Mouse (Mus musculus): ENCODE measurements around the gene Msh5. TPM values are rescaled to one million over a fixed set of nuclear protein-coding genes. Genes with fewer than 3 reads are reported as not detected.
"Not testable (repeated sequence)": the region's sequence is repeated elsewhere in the genome, so short reads cannot be mapped to it uniquely, and the experiment has no call there.

Msh5 gene
- polyA plus RNA-seq, 1 experiment from 2014 or later, result 3.2 TPM

- peaks cover 62% of the 10 kb centered on the region for H3K36me3 ChIP-seq
- no peak overlapping the region for H3K4me2 ChIP-seq (replicated peaks)
- ATAC-seq (replicated peaks), result no peak
- no peak overlapping the region for H3K9ac ChIP-seq (replicated peaks)
- H3K4me3 ChIP-seq, result no peak overlapping the region
- peaks cover 6% of the 10 kb centered on the region; the same call in 1 of the 2 replicates for H3K4me1 ChIP-seq
- WGBS, result 91% methylated on average over 16 of the region's 16 CpGs
- no peak overlapping the region for H3K27ac ChIP-seq (replicated peaks)
- no peaks in the 10 kb centered on the region for H3K9me3 ChIP-seq
- no peaks in the 10 kb centered on the region for H3K27me3 ChIP-seq
Measured at GRCm38 (mm10) chr17:35015296-35015695, 31.2 kb downstream of the Msh5 start.

DNA sequence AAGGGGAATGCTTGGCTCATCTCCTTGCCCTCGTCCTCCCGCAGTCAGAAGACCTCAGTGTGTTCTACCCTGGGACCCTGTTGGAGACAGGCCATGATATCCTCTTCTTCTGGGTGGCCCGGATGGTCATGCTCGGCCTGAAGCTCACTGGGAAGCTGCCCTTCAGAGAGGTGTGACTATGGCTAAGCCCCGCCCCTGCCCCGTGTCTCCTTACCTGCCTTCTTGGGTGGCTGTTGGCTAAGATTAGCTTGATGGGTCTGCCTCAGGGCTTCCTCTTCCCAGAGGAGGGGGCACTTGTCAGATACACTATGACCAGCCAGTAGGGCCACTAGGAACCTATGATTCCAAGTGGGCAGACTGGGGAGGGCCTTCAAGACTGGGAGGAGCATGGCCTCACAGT lies 33.3 kb downstream of the Msh5 start:
- ATAC-seq (replicated peaks), result no peak

GRCm38 (mm10) chr17:35012430-35012829 lies 34.1 kb downstream of the Msh5 start:
- peaks cover 87% of the 10 kb centered on the region for H3K36me3 ChIP-seq
- no peaks in the 10 kb centered on the region for H3K27me3 ChIP-seq
- WGBS, result 91% methylated on average over 13 of the region's 13 CpGs
- no peak overlapping the region for H3K9ac ChIP-seq (replicated peaks)
- H3K27ac ChIP-seq (replicated peaks), result no peak overlapping the region
- peaks cover 6% of the 10 kb centered on the region; the same call in 1 of the 2 replicates for H3K4me1 ChIP-seq
- no peak overlapping the region for H3K4me3 ChIP-seq
- H3K4me2 ChIP-seq (replicated peaks), result no peak overlapping the region
- ATAC-seq (replicated peaks), result no peak
- no peaks in the 10 kb centered on the region for H3K9me3 ChIP-seq

More for the DNA sequence above, 33.3 kb downstream of the Msh5 start:
- 85% methylated on average over 6 of the region's 6 CpGs for WGBS
- no peaks in the 10 kb centered on the region for H3K9me3 ChIP-seq
- peaks cover 80% of the 10 kb centered on the region for H3K36me3 ChIP-seq
- no peak overlapping the region for H3K27ac ChIP-seq (replicated peaks)
- H3K4me2 ChIP-seq (replicated peaks), result no peak overlapping the region
- no peak overlapping the region for H3K9ac ChIP-seq (replicated peaks)
- H3K4me1 ChIP-seq, result peaks cover 6% of the 10 kb centered on the region; the same call in 1 of the 2 replicates
- no peak overlapping the region for H3K4me3 ChIP-seq
- no peaks in the 10 kb centered on the region for H3K27me3 ChIP-seq

DNA sequence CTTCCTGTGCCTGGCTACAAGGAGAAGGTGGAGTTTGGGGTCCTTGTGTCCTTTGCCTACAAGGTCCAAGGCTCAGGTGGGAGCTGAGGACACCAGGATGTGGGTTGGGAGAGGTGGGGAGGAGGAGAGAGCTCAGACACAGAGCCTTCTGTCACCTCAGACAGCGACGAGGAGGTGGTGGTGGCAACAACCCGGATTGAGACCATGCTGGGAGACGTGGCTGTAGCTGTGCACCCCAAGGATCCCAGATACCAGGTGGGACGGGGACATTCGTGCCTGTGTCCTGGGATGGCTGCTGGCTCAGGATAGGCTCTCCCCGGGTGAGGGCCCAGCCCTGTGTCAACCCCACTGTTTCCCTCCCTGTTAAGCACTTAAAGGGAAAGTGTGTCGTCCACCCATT lies 35.1 kb downstream of the Msh5 start:
- peaks cover 4% of the 10 kb centered on the region; the same call in 1 of the 2 replicates for H3K4me1 ChIP-seq
- no peaks in the 10 kb centered on the region for H3K9me3 ChIP-seq
- H3K36me3 ChIP-seq, result peaks cover 94% of the 10 kb centered on the region
- H3K27ac ChIP-seq (replicated peaks), result no peak overlapping the region
- no peaks in the 10 kb centered on the region for H3K27me3 ChIP-seq
- H3K9ac ChIP-seq (replicated peaks), result no peak overlapping the region
- no peak for ATAC-seq (replicated peaks)
- no peak overlapping the region for H3K4me3 ChIP-seq
- H3K4me2 ChIP-seq (replicated peaks), result no peak overlapping the region
- 91% methylated on average over 8 of the region's 8 CpGs for WGBS

GRCm38 (mm10) chr17:35009586-35009985 lies 37.0 kb downstream of the Msh5 start:
- no peak for ATAC-seq (replicated peaks)
- WGBS, result 85% methylated on average over 7 of the region's 7 CpGs

DNA sequence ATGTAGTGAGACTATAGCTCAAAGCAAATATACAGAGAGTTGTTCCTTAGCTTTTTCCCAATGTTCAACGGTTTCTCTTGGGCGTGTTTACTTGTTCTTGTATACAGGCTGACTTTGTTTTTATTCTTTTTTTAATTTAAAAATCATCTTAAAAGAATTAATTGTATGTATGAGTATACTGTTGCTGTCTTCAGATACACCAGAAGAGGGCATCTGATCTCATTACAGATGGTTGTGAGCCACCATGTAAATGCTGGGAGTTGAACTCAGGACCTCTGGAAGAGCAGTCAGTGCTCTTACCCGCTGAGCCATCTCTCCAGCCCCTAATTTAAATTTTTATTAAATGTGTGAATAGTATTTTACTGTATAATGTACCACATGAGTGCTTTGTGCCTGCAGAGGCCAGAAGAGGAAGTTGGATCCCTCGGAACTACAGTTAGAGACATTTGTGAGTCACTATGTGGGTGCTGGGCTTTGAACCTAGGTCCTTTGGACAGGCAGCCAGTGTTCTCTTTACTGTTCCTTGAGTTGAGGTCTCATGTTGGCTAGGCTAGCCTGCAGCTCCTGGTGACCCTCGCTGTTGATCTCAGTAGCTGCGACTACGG lies 39.1 kb downstream of the Msh5 start:
- Histone ChIP-seq H3K27ac (replicated peaks) (no peak overlapping the region), H3K4me1 (peaks cover 11% of the 10 kb centered on the region), H3K36me3 (peaks cover 79% of the 10 kb centered on the region), H3K4me2 (replicated peaks) (no peak overlapping the region), H3K27me3 (no peaks in the 10 kb centered on the region), H3K4me3 (no peak overlapping the region), H3K9ac (replicated peaks) (no peak overlapping the region), H3K9me3 (no peaks in the 10 kb centered on the region)
- ATAC-seq (replicated peaks), result no peak
- 95% methylated on average over 7 of the region's 7 CpGs for WGBS

More at GRCm38 (mm10) chr17:35009586-35009985, 37.0 kb downstream of the Msh5 start:
- Histone ChIP-seq H3K9ac (replicated peaks) (no peak overlapping the region), H3K36me3 (peaks cover 92% of the 10 kb centered on the region), H3K4me2 (replicated peaks) (no peak overlapping the region), H3K4me1 (no peaks in the 10 kb centered on the region), H3K27me3 (no peaks in the 10 kb centered on the region), H3K4me3 (no peak overlapping the region), H3K27ac (replicated peaks) (no peak overlapping the region), H3K9me3 (no peaks in the 10 kb centered on the region)

DNA sequence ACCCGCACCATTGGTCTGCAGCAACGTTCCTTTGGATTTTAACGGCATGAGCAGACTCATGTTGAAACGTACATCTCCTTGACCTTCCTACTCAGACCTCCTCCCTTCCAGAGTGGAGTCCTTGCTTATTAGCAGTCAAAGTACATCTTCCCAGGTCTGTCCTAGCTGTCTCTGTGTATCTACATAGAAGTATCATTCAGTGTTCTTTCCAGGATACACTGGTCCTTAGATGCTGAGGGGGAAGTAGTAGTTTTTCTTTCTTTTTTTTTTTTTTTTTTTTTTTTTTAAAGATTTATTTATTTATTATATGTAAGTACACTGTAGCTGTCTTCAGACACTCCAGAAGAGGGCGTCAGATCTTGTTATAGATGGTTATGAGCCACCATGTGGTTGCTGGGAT lies 40.6 kb downstream of the Msh5 start:
- H3K36me3 ChIP-seq, result peaks cover 64% of the 10 kb centered on the region
- H3K4me2 ChIP-seq (replicated peaks); H3K27ac ChIP-seq (replicated peaks); H3K27me3 ChIP-seq; H3K9ac ChIP-seq (replicated peaks); H3K9me3 ChIP-seq; H3K4me3 ChIP-seq; ATAC-seq (replicated peaks): not testable (repeated sequence)
- peaks cover 21% of the 10 kb centered on the region for H3K4me1 ChIP-seq
- WGBS, result 92% methylated on average over 5 of the region's 5 CpGs

- H3K9me3 ChIP-seq, result no peaks in the 10 kb centered on the region
- H3K9ac ChIP-seq (replicated peaks), result no peak overlapping the region
- WGBS, result 93% methylated on average over 10 of the region's 10 CpGs
- ATAC-seq (replicated peaks), result no peak
- H3K4me1 ChIP-seq, result peaks cover 22% of the 10 kb centered on the region
- no peaks in the 10 kb centered on the region for H3K27me3 ChIP-seq
- H3K36me3 ChIP-seq, result peaks cover 56% of the 10 kb centered on the region
- H3K27ac ChIP-seq (replicated peaks), result no peak overlapping the region
- H3K4me2 ChIP-seq (replicated peaks), result no peak overlapping the region
- no peak overlapping the region for H3K4me3 ChIP-seq
Measured at GRCm38 (mm10) chr17:35005158-35005557, 41.4 kb downstream of the Msh5 start.

GRCm38 (mm10) chr17:35004075-35004717 lies 42.3 kb downstream of the Msh5 start:
- H3K4me3 ChIP-seq, result no peak overlapping the region
- H3K9ac ChIP-seq (replicated peaks), result no peak overlapping the region
- WGBS, result 94% methylated on average over 17 of the region's 17 CpGs
- no peak overlapping the region for H3K4me2 ChIP-seq (replicated peaks)
- H3K27ac ChIP-seq (replicated peaks), result no peak overlapping the region
- H3K4me1 ChIP-seq, result peaks cover 30% of the 10 kb centered on the region
- peaks cover 50% of the 10 kb centered on the region for H3K36me3 ChIP-seq
- H3K9me3 ChIP-seq, result no peaks in the 10 kb centered on the region
- no peaks in the 10 kb centered on the region for H3K27me3 ChIP-seq
- no peak for ATAC-seq (replicated peaks)

DNA sequence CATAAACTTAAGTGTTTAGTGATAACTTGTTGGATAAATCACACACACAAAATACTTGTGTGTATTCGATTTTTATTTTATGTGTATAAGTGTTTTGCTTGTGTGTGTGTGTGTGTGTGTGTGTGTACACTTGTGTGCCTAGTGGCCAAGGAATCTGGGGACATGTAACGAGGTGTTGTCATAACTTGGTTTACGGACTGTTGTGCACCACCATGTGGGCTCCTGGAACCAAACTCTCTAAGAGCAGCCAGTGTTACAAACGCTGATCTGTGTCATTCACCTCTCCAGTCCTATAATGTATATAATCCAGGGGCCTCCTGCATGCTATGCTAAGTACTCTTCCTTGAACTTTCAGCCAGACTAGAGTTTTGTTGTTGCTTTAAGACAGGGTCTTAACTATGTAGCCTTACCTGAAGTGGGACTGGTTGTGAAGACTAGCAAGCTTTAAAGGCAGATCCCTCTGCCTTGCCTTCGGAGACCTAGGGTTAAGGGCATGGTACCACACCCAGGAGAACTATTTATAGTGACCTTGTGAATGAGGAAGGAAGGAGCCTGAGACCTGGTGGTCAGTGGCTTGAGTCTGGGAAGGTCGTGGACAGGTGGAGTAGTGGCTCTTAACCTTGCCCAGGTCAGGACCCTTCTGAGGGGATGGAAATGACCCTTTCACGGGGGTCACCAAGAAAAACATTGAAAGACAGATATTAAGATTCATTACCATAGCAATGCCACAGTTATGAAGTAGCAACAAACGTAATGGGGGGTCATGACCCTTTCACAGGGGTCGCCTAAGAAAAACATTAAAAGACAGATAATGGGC lies 43.3 kb downstream of the Msh5 start:
- Histone ChIP-seq H3K4me1 (peaks cover 38% of the 10 kb centered on the region), H3K9me3 (no peaks in the 10 kb centered on the region), H3K36me3 (peaks cover 40% of the 10 kb centered on the region), H3K4me3 (no peak overlapping the region), H3K9ac (replicated peaks) (peak overlapping the region; percentile 2; the same call in 1 of the 2 replicates), H3K27me3 (no peaks in the 10 kb centered on the region), H3K27ac (replicated peaks) (no peak overlapping the region), H3K4me2 (replicated peaks) (peak overlapping the region; percentile 97)
- no peak for ATAC-seq (replicated peaks)
- WGBS, result 76% methylated on average over 9 of the region's 9 CpGs

GRCm38 (mm10) chr17:35002153-35002865 lies 44.2 kb downstream of the Msh5 start:
- peaks cover 32% of the 10 kb centered on the region for H3K36me3 ChIP-seq
- no peaks in the 10 kb centered on the region for H3K27me3 ChIP-seq
- peak overlapping the region; percentile 89 for H3K9ac ChIP-seq (replicated peaks)
- H3K4me1 ChIP-seq, result peaks cover 38% of the 10 kb centered on the region
- no peak for ATAC-seq (replicated peaks)
- peak overlapping the region; percentile 97 for H3K4me2 ChIP-seq (replicated peaks)
- no peaks in the 10 kb centered on the region for H3K9me3 ChIP-seq
- 5% methylated on average over 12 of the region's 12 CpGs for WGBS
- H3K27ac ChIP-seq (replicated peaks), result peak overlapping the region; percentile 98
- peak overlapping the region; percentile 79 for H3K4me3 ChIP-seq

Measured in forebrain, embryonic 15.5 days (tissue).